Mouse (Mus musculus) gastrocnemius, postnatal 4 days (tissue): ENCODE results near the gene Exoc6b. TPM values are rescaled to one million over a fixed set of nuclear protein-coding genes. Genes with fewer than 3 reads are reported as not detected.

Experiments used
- total RNA-seq, 2 experiments: library from RNA; stranded (reverse); gene quantifications; 2 replicates each; pipeline ENCODE4 v1.2.3; 2021

The Exoc6b gene
- total RNA-seq, 2 experiments from 2014 or later, result 24.1 to 27.3 TPM

Other genes with a start within 250 kb of the Exoc6b start
- gene Spr, start 68.3 kb upstream of the Exoc6b start, total RNA-seq, result 10 to 100 TPM; 18.7 to 23.5 TPM
- not detected for gene Emx1, start 117.9 kb upstream of the Exoc6b start, total RNA-seq